Mouse (Mus musculus): ENCODE data around the gene Tmem270. TPM values are rescaled to one million over a fixed set of nuclear protein-coding genes. Genes with fewer than 3 reads are reported as not detected.

Tmem270 gene
- polyA plus RNA-seq, 1 experiment from 2014 or later: not detected

- Histone ChIP-seq H3K36me3 (ENCODE audit: insufficient read depth, low read length) (no peaks in the 10 kb centered on the region), H3K27ac (ENCODE audit: low read length) (no peak overlapping the region; the same call in 1 of the 2 replicates), H3K9me3 (ENCODE audit: low read length) (no peaks in the 10 kb centered on the region), H3K9ac (replicated peaks; ENCODE audit: low read depth) (no peak overlapping the region), H3K4me2 (replicated peaks; ENCODE audit: low read depth, low read length) (no peak overlapping the region), H3K4me1 (ENCODE audit: insufficient read depth, low read depth, low read length) (no peaks in the 10 kb centered on the region), H3K4me3 (ENCODE audit: low read depth, low read length) (no peak overlapping the region), H3K27me3 (replicated peaks; ENCODE audit: insufficient read depth, low read length) (no peaks in the 10 kb centered on the region)
- ATAC-seq: peak; percentile 24
- WGBS: 53% methylated on average over 5 of the region's 5 CpGs
- DNase-seq (ENCODE audit: low spot score): peak; percentile 46
- TF ChIP-seq EP300 (IDR thresholded peaks at IDR 0.05) (no peak), CTCF (IDR thresholded peaks at IDR 0.05) (no peak)
Measured at GRCm38 (mm10) chr5:134868506-134868905, 38.0 kb downstream of the Tmem270 start.

GRCm38 (mm10) chr5:134867320-134868144, 39.0 kb downstream of the Tmem270 start:
- ATAC-seq: peak; percentile 57
- no peak overlapping the region for H3K9ac ChIP-seq (replicated peaks; ENCODE audit: low read depth)
- no peak overlapping the region for H3K4me3 ChIP-seq (ENCODE audit: low read depth, low read length)
- peak overlapping the region; percentile 82; the same call in 1 of the 2 replicates for H3K27ac ChIP-seq (ENCODE audit: low read length)
- no peak for TF ChIP-seq EP300 (IDR thresholded peaks at IDR 0.05)
- no peak for TF ChIP-seq CTCF (IDR thresholded peaks at IDR 0.05)
- H3K36me3 ChIP-seq (ENCODE audit: insufficient read depth, low read length): no peaks in the 10 kb centered on the region
- H3K9me3 ChIP-seq (ENCODE audit: low read length): no peaks in the 10 kb centered on the region
- DNase-seq (ENCODE audit: low spot score): peak; percentile 64
- H3K4me1 ChIP-seq (ENCODE audit: insufficient read depth, low read depth, low read length): no peaks in the 10 kb centered on the region
- no peaks in the 10 kb centered on the region for H3K27me3 ChIP-seq (replicated peaks; ENCODE audit: insufficient read depth, low read length)
- 0 out of 2 replicates have a peak overlapping the region, but pooled peaks have one; percentile 5 for H3K4me2 ChIP-seq (replicated peaks; ENCODE audit: low read depth, low read length)
- WGBS: 42% methylated on average over 18 of the region's 18 CpGs

GRCm38 (mm10) chr5:134865158-134865557, 41.4 kb downstream of the Tmem270 start:
- Histone ChIP-seq H3K4me1 (ENCODE audit: insufficient read depth, low read depth, low read length) (no peaks in the 10 kb centered on the region), H3K4me2 (replicated peaks; ENCODE audit: low read depth, low read length) (no peak overlapping the region), H3K36me3 (ENCODE audit: insufficient read depth, low read length) (no peaks in the 10 kb centered on the region), H3K9ac (replicated peaks; ENCODE audit: low read depth) (no peak overlapping the region), H3K27me3 (replicated peaks; ENCODE audit: insufficient read depth, low read length) (no peaks in the 10 kb centered on the region), H3K27ac (ENCODE audit: low read length) (0 out of 2 replicates have a peak overlapping the region, but pooled peaks have one; percentile 2), H3K9me3 (ENCODE audit: low read length) (no peaks in the 10 kb centered on the region), H3K4me3 (ENCODE audit: low read depth, low read length) (no peak overlapping the region)
- DNase-seq (ENCODE audit: low spot score): peak; percentile 38
- TF ChIP-seq EP300 (IDR thresholded peaks at IDR 0.05) (no peak), CTCF (IDR thresholded peaks at IDR 0.05) (peak; percentile 49)
- ATAC-seq: peak; percentile 37
- WGBS: 33% methylated on average over 8 of the region's 8 CpGs

- Histone ChIP-seq H3K4me3 (ENCODE audit: low read depth, low read length) (no peak overlapping the region), H3K4me2 (replicated peaks; ENCODE audit: low read depth, low read length) (no peak overlapping the region), H3K9me3 (ENCODE audit: low read length) (no peaks in the 10 kb centered on the region), H3K27me3 (replicated peaks; ENCODE audit: insufficient read depth, low read length) (no peaks in the 10 kb centered on the region), H3K27ac (ENCODE audit: low read length) (no peak overlapping the region), H3K4me1 (ENCODE audit: insufficient read depth, low read depth, low read length) (no peaks in the 10 kb centered on the region), H3K36me3 (ENCODE audit: insufficient read depth, low read length) (no peaks in the 10 kb centered on the region), H3K9ac (replicated peaks; ENCODE audit: low read depth) (no peak overlapping the region)
- WGBS: 59% methylated on average over 16 of the region's 16 CpGs
- ATAC-seq (peak; percentile 44), DNase-seq (ENCODE audit: low spot score) (no peak)
- TF ChIP-seq EP300 (IDR thresholded peaks at IDR 0.05) (no peak), CTCF (IDR thresholded peaks at IDR 0.05) (no peak)
Measured at GRCm38 (mm10) chr5:134861902-134862497, 44.5 kb downstream of the Tmem270 start.

GRCm38 (mm10) chr5:134859193-134859592, 47.3 kb downstream of the Tmem270 start:
- WGBS: 70% methylated on average over 5 of the region's 5 CpGs
- H3K27ac ChIP-seq (ENCODE audit: low read length): no peak overlapping the region
- TF ChIP-seq EP300 (IDR thresholded peaks at IDR 0.05) (no peak), CTCF (IDR thresholded peaks at IDR 0.05) (no peak)
- no peak overlapping the region for H3K4me3 ChIP-seq (ENCODE audit: low read depth, low read length)
- no peaks in the 10 kb centered on the region for H3K36me3 ChIP-seq (ENCODE audit: insufficient read depth, low read length)
- H3K27me3 ChIP-seq (replicated peaks; ENCODE audit: insufficient read depth, low read length): no peaks in the 10 kb centered on the region
- no peak for DNase-seq (ENCODE audit: low spot score)
- no peak overlapping the region for H3K9ac ChIP-seq (replicated peaks; ENCODE audit: low read depth)
- no peak for ATAC-seq
- H3K4me1 ChIP-seq (ENCODE audit: insufficient read depth, low read depth, low read length): no peaks in the 10 kb centered on the region
- H3K9me3 ChIP-seq (ENCODE audit: low read length): no peaks in the 10 kb centered on the region
- H3K4me2 ChIP-seq (replicated peaks; ENCODE audit: low read depth, low read length): no peak overlapping the region

- 75% methylated on average over 10 of the region's 10 CpGs for WGBS
- H3K9ac ChIP-seq (replicated peaks; ENCODE audit: low read depth): no peak overlapping the region
- H3K27ac ChIP-seq (ENCODE audit: low read length): no peak overlapping the region
- ATAC-seq (no peak), DNase-seq (ENCODE audit: low spot score) (no peak)
- no peaks in the 10 kb centered on the region for H3K36me3 ChIP-seq (ENCODE audit: insufficient read depth, low read length)
- no peak for TF ChIP-seq EP300 (IDR thresholded peaks at IDR 0.05)
- TF ChIP-seq CTCF (IDR thresholded peaks at IDR 0.05): no peak
- no peak overlapping the region for H3K4me3 ChIP-seq (ENCODE audit: low read depth, low read length)
- no peaks in the 10 kb centered on the region for H3K9me3 ChIP-seq (ENCODE audit: low read length)
- H3K27me3 ChIP-seq (replicated peaks; ENCODE audit: insufficient read depth, low read length): no peaks in the 10 kb centered on the region
- no peaks in the 10 kb centered on the region for H3K4me1 ChIP-seq (ENCODE audit: insufficient read depth, low read depth, low read length)
- no peak overlapping the region for H3K4me2 ChIP-seq (replicated peaks; ENCODE audit: low read depth, low read length)
Measured at GRCm38 (mm10) chr5:134858378-134858777, 48.2 kb downstream of the Tmem270 start.
